Mouse (Mus musculus) T-helper 2 cell (primary cell): Measurements from ENCODE around the gene Myd88.

Experiments used
- in situ Hi-C: fragments of 300-600 bp; cut with MboI, MseI; formaldehyde crosslinking; loops from one replicate; pipeline ENCODE4 v1.15.1; 2025; ENCODE audit warnings: high pct_unique_total_duplicates

The Myd88 gene

GRCm38 (mm10) chr9:119298563-119298962 lies 42.6 kb downstream of the Myd88 start:
- in situ Hi-C loops, result no loop called here

- in situ Hi-C loops, result no loop called here
Measured at GRCm38 (mm10) chr9:119297696-119298095, 43.5 kb downstream of the Myd88 start.

- in situ Hi-C loops, result no loop called here
Measured at GRCm38 (mm10) chr9:119290791-119291190, 50.4 kb downstream of the Myd88 start.
